ENCODE assay signal across 26 mouse cellular contexts in genomic region chr6:95196631-95197030, GRCm38 (mm10).
"Had no signal": no experiment of that assay in that cellular context is flagged by ENCODE, and none has a peak within 500 bp of the region (broad histone marks: within the 10 kb centered on the region; RNA-seq: fewer than 3 reads in every experiment).

No protein-coding gene starts in this region.

- H3K4me2 ChIP-seq: heart, embryonic 11.5 days; heart, embryonic 13.5 days; heart, embryonic 15.5 days; hindbrain, embryonic 13.5 days; hindbrain, embryonic 15.5 days; kidney, embryonic 15.5 days; limb, embryonic 13.5 days; limb, embryonic 15.5 days had no signal

- H3K36me3 ChIP-seq: heart, embryonic 13.5 days; heart, embryonic 15.5 days; hindbrain, embryonic 13.5 days; hindbrain, embryonic 15.5 days; kidney, embryonic 15.5 days; limb, embryonic 13.5 days; limb, embryonic 15.5 days had no signal

- ATAC-seq: forebrain, embryonic 16.5 days; hindbrain, postnatal 0 days; intestine, embryonic 16.5 days had no signal

- H3K4me1 ChIP-seq: heart, embryonic 13.5 days; heart, embryonic 15.5 days; hindbrain, embryonic 15.5 days; kidney, embryonic 15.5 days; limb, embryonic 15.5 days had no signal

- H3K27me3 ChIP-seq: heart, embryonic 13.5 days; heart, embryonic 15.5 days; hindbrain, embryonic 13.5 days; hindbrain, embryonic 15.5 days; kidney, embryonic 15.5 days; limb, embryonic 13.5 days; limb, embryonic 15.5 days had no signal

- H3K9me3 ChIP-seq: heart, embryonic 13.5 days; heart, embryonic 15.5 days; hindbrain, embryonic 13.5 days; hindbrain, embryonic 15.5 days; kidney, embryonic 15.5 days; limb, embryonic 13.5 days; limb, embryonic 15.5 days had no signal

- H3K4me3 ChIP-seq: heart, adult 2 months; heart, embryonic 13.5 days; heart, embryonic 15.5 days; hindbrain, embryonic 13.5 days; hindbrain, embryonic 15.5 days; kidney, embryonic 15.5 days; limb, embryonic 13.5 days; limb, embryonic 15.5 days had no signal

- H3K27ac ChIP-seq: heart, adult 2 months; heart, embryonic 13.5 days; heart, embryonic 15.5 days; hindbrain, embryonic 13.5 days; hindbrain, embryonic 15.5 days; hindbrain, postnatal 0 days; kidney, embryonic 15.5 days; kidney, postnatal 0 days; limb, embryonic 13.5 days; limb, embryonic 15.5 days had no signal

- H3K9ac ChIP-seq: heart, embryonic 13.5 days; heart, embryonic 15.5 days; hindbrain, embryonic 13.5 days; hindbrain, embryonic 15.5 days; kidney, embryonic 15.5 days; limb, embryonic 13.5 days; limb, embryonic 15.5 days had no signal

- DNase-seq: gastrocnemius, postnatal 14 days; gastrocnemius, postnatal 36 days; heart, adult 11 months; heart, adult 2 months; heart, postnatal 14 days; heart, postnatal 36 days; kidney, adult 11 months; kidney, adult 2 months; kidney, adult 9 months; kidney, postnatal 14 days; kidney, postnatal 36 days; layer of hippocampus, adult 9-11 months; layer of hippocampus, postnatal 36 days; left cerebral cortex, postnatal 4 days had no signal
